ENCODE assay signal across 18 mouse cellular contexts in genomic region chr4:101364716-101365115, GRCm38 (mm10). TPM values are rescaled to one million over a fixed set of nuclear protein-coding genes. Genes with fewer than 3 reads are reported as not detected.
A peak's percentile ranks its signal among the peaks of the same experiment; 100 is the strongest.
DNase-seq lines count a peak whose midpoint lies in the region; ATAC-seq and TF ChIP-seq lines count a peak whose summit lies in the region.
"Had no signal": no experiment of that assay in that cellular context is flagged by ENCODE, and none has a peak within 500 bp of the region (broad histone marks: within the 10 kb centered on the region; RNA-seq: fewer than 3 reads in every experiment).

No protein-coding gene starts in this region.

- H3K27ac ChIP-seq in kidney, adult 2 months (ENCODE audit: insufficient read depth, low read depth, low read length) = peak overlapping the region; percentile 83
- H3K27ac ChIP-seq in kidney, embryonic 15.5 days = no peak overlapping the region
- H3K27ac ChIP-seq in cerebellum, adult 2 months (ENCODE audit: insufficient read depth, low read length) = no peak overlapping the region
- H3K27ac ChIP-seq: embryonic facial prominence, embryonic 12.5 days; forebrain, embryonic 12.5 days; heart, adult 2 months; heart, embryonic 15.5 days; hindbrain, embryonic 13.5 days had no signal

- H3K4me3 ChIP-seq in kidney, adult 2 months (ENCODE audit: insufficient read depth, low read depth, low read length) = no peak overlapping the region
- no peak overlapping the region for H3K4me3 ChIP-seq in kidney, embryonic 15.5 days (replicated peaks)
- no peak overlapping the region for H3K4me3 ChIP-seq in cerebellum, adult 2 months (replicated peaks; ENCODE audit: insufficient read depth, low read depth, low read length)
- H3K4me3 ChIP-seq: embryonic facial prominence, embryonic 12.5 days; forebrain, embryonic 12.5 days; heart, adult 2 months; heart, embryonic 15.5 days; hindbrain, embryonic 13.5 days had no signal

- peaks cover 26% of the 10 kb centered on the region for H3K4me1 ChIP-seq in kidney, adult 2 months (ENCODE audit: control insufficient read depth, insufficient read depth, low read length)
- H3K4me1 ChIP-seq in kidney, embryonic 15.5 days = 0 out of 2 replicates have a peak, but pooled peaks cover 2% of the 10 kb centered on the region
- H3K4me1 ChIP-seq in cerebellum, adult 2 months (ENCODE audit: control insufficient read depth, insufficient read depth, low read length) = no peaks in the 10 kb centered on the region
- H3K4me1 ChIP-seq: embryonic facial prominence, embryonic 12.5 days; forebrain, embryonic 12.5 days; heart, embryonic 15.5 days; hindbrain, embryonic 13.5 days had no signal

- peak; percentile 95 for DNase-seq in kidney, adult 2 months
- peak; percentile 97 for DNase-seq in kidney, adult 9 months
- DNase-seq in kidney, postnatal 14 days = peak; percentile 80
- DNase-seq in adrenal gland, postnatal 14 days = no peak
- no peak for DNase-seq in cerebellum, adult 2 months
- DNase-seq: adrenal gland, adult 8-10 months; cerebellum, adult 11 months; cerebellum, adult 9-10 months; cerebellum, postnatal 25 days; heart, adult 2 months; heart, postnatal 14 days had no signal

- H3K4me2 ChIP-seq in kidney, embryonic 15.5 days = no peak overlapping the region
- H3K4me2 ChIP-seq: embryonic facial prominence, embryonic 12.5 days; forebrain, embryonic 12.5 days; heart, embryonic 11.5 days; heart, embryonic 15.5 days; hindbrain, embryonic 13.5 days had no signal

- no peaks in the 10 kb centered on the region for H3K36me3 ChIP-seq in kidney, adult 2 months (ENCODE audit: control insufficient read depth, insufficient read depth, low read length)
- H3K36me3 ChIP-seq in kidney, embryonic 15.5 days = no peaks in the 10 kb centered on the region
- H3K36me3 ChIP-seq: embryonic facial prominence, embryonic 12.5 days; forebrain, embryonic 12.5 days; heart, embryonic 15.5 days; hindbrain, embryonic 13.5 days had no signal

- 50% methylated on average over 2 of the region's 2 CpGs for WGBS in kidney, adult 2 months
- 87% methylated on average over 2 of the region's 2 CpGs for WGBS in kidney, embryonic 15.5 days
- WGBS in cerebellum, adult 2 months = 97% methylated on average over 2 of the region's 2 CpGs

- no peak for TF ChIP-seq POLR2A in kidney, adult 2 months (IDR thresholded peaks at IDR 0.05; ENCODE audit: low read depth, low read length)
- TF ChIP-seq POLR2A in cerebellum, adult 2 months (IDR thresholded peaks at IDR 0.05; ENCODE audit: borderline replicate concordance, insufficient read depth, low read length) = no peak

- ATAC-seq in kidney, embryonic 15.5 days (replicated peaks; ENCODE audit: low FRiP score) = no peak
- ATAC-seq: forebrain, embryonic 16.5 days had no signal

- no peak for TF ChIP-seq CTCF in kidney, adult 2 months (conservative IDR thresholded peaks at IDR 0.05; ENCODE audit: insufficient read depth, insufficient read length, low read depth, low read length)
- TF ChIP-seq CTCF in cerebellum, adult 2 months (IDR thresholded peaks at IDR 0.05; ENCODE audit: borderline replicate concordance, insufficient read depth, low read depth, low read length) = no peak

- H3K9me3 ChIP-seq in kidney, embryonic 15.5 days (replicated peaks) = no peaks in the 10 kb centered on the region
- H3K9me3 ChIP-seq: embryonic facial prominence, embryonic 12.5 days; forebrain, embryonic 12.5 days; heart, embryonic 15.5 days; hindbrain, embryonic 13.5 days had no signal

- H3K27me3 ChIP-seq in kidney, adult 2 months (replicated peaks; ENCODE audit: control insufficient read depth, insufficient read depth, low read length) = no peaks in the 10 kb centered on the region
- no peaks in the 10 kb centered on the region for H3K27me3 ChIP-seq in kidney, embryonic 15.5 days
- H3K27me3 ChIP-seq in cerebellum, adult 2 months (ENCODE audit: control insufficient read depth, insufficient read depth, low read length) = no peaks in the 10 kb centered on the region
- H3K27me3 ChIP-seq: embryonic facial prominence, embryonic 12.5 days; forebrain, embryonic 12.5 days; heart, embryonic 15.5 days; hindbrain, embryonic 13.5 days had no signal

- H3K9ac ChIP-seq in kidney, embryonic 15.5 days = no peak overlapping the region
- H3K9ac ChIP-seq: embryonic facial prominence, embryonic 12.5 days; forebrain, embryonic 12.5 days; heart, embryonic 15.5 days; hindbrain, embryonic 13.5 days had no signal

RNA-seq across cellular contexts. Expression of gene Ak4, which starts 54.4 kb away (rescaled TPM):
- 135 and 164 TPM in 2 replicates for polyA plus RNA-seq in kidney, adult 2 months (2012; rRNA removed)
- polyA plus RNA-seq in kidney, embryonic 15.5 days (2015; fragmentation: Nextera tagmentation; extraction: Ambion mirVana) = 17.8 and 19.0 TPM in 2 replicates
- total RNA-seq in adrenal gland, postnatal 14 days (2021) = 2.9 and 7.2 TPM in 2 replicates
- 56.6 and 76.5 TPM in 2 replicates for polyA plus RNA-seq in cerebellum, adult 2 months (2012; rRNA removed)

Comparison
In these comparisons a context has a peak if more than half of its experiments do, and no peak if none do; other contexts are left out.
1. DNase-seq: peak in kidney, adult 2 months (single experiment), kidney, adult 9 months (single experiment) and kidney, postnatal 14 days (single experiment); none in adrenal gland, postnatal 14 days (single experiment) and cerebellum, adult 2 months (0 of 2).